Mouse (Mus musculus): ENCODE measurements at regions not wholly inside any gene's neighbourhood (a gene's known extent, or its start where the extent isn't known, plus 50 kb on each side); places are given as distances from the start of the nearest gene placed in this dataset.
"Not testable (repeated sequence)": the region's sequence is repeated elsewhere in the genome, so short reads cannot be mapped to it uniquely, and the experiment has no call there.

GRCm38 (mm10) chr12:45171927-45172642 lies 97.6 kb upstream of the Stxbp6 start:
- Histone ChIP-seq H3K9me3 (ENCODE audit: low read length) (no peaks in the 10 kb centered on the region), H3K4me1 (ENCODE audit: insufficient read depth, low read length) (no peaks in the 10 kb centered on the region), H3K27me3 (ENCODE audit: insufficient read depth, low read length) (no peaks in the 10 kb centered on the region), H3K4me2 (ENCODE audit: low read depth, low read length) (no peak overlapping the region), H3K27ac (no peak overlapping the region), H3K36me3 (ENCODE audit: insufficient read depth, low read length) (no peaks in the 10 kb centered on the region), H3K9ac (replicated peaks; ENCODE audit: low read length) (no peak overlapping the region), H3K4me3 (ENCODE audit: low read length) (no peak overlapping the region)
- peak; percentile 90 for TF ChIP-seq CTCF (IDR thresholded peaks at IDR 0.05; ENCODE audit: low read depth)
- WGBS = 42% methylated on average over 8 of the region's 8 CpGs
- ATAC-seq = peak; percentile 89
- DNase-seq (ENCODE audit: low spot score) = peak; percentile 94

GRCm38 (mm10) chr12:45162011-45162410 lies 87.5 kb upstream of the Stxbp6 start:
- Histone ChIP-seq H3K27ac (no peak overlapping the region), H3K4me1 (ENCODE audit: insufficient read depth, low read length) (no peaks in the 10 kb centered on the region), H3K4me3 (ENCODE audit: low read length) (no peak overlapping the region), H3K9ac (replicated peaks; ENCODE audit: low read length) (no peak overlapping the region), H3K4me2 (ENCODE audit: low read depth, low read length) (no peak overlapping the region), H3K36me3 (ENCODE audit: insufficient read depth, low read length) (no peaks in the 10 kb centered on the region), H3K27me3 (ENCODE audit: insufficient read depth, low read length) (no peaks in the 10 kb centered on the region), H3K9me3 (ENCODE audit: low read length) (no peaks in the 10 kb centered on the region)
- WGBS = 80% methylated on average over 4 of the region's 4 CpGs
- ATAC-seq (peak; percentile 66; the same call in 1 of the 2 replicates), DNase-seq (ENCODE audit: low spot score) (peak; percentile 48)
- peak; percentile 65 for TF ChIP-seq CTCF (IDR thresholded peaks at IDR 0.05; ENCODE audit: low read depth)

GRCm38 (mm10) chr12:45161581-45161980 lies 87.1 kb upstream of the Stxbp6 start:
- not testable (repeated sequence) for H3K9me3 ChIP-seq (ENCODE audit: low read length); ATAC-seq; DNase-seq (ENCODE audit: low spot score); H3K4me3 ChIP-seq (ENCODE audit: low read length); H3K9ac ChIP-seq (replicated peaks; ENCODE audit: low read length); H3K4me2 ChIP-seq (ENCODE audit: low read depth, low read length); H3K4me1 ChIP-seq (ENCODE audit: insufficient read depth, low read length); H3K27me3 ChIP-seq (ENCODE audit: insufficient read depth, low read length); H3K27ac ChIP-seq; H3K36me3 ChIP-seq (ENCODE audit: insufficient read depth, low read length)
- 83% methylated on average over 5 of the region's 5 CpGs for WGBS

DNA sequence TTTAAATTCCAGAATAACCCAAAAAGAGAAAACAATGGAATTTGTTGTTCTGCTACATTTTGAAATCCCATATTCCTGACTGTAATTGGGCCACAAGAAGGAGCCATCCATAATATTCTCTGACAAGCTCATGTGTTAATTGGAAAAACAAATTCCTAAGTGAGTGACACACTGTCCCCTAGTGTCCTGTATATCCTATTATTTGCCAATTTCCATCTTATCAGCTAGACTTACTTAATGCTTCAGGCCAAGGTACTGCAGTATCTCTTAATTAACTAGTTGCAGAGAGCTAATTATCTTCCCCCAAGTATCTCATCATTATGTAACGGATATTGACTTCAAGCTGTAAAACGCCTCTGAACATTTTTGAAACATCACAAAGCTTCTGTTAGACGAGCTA lies 84.5 kb upstream of the Stxbp6 start:
- no peak overlapping the region for H3K9ac ChIP-seq (replicated peaks; ENCODE audit: low read length)
- no peaks in the 10 kb centered on the region for H3K4me1 ChIP-seq (ENCODE audit: insufficient read depth, low read length)
- H3K36me3 ChIP-seq (ENCODE audit: insufficient read depth, low read length) = no peaks in the 10 kb centered on the region
- H3K27me3 ChIP-seq (ENCODE audit: insufficient read depth, low read length) = no peaks in the 10 kb centered on the region
- 66% methylated on average over 3 of the region's 3 CpGs for WGBS
- H3K4me3 ChIP-seq (ENCODE audit: low read length) = no peak overlapping the region
- H3K27ac ChIP-seq = no peak overlapping the region
- H3K4me2 ChIP-seq (ENCODE audit: low read depth, low read length) = no peak overlapping the region
- peak; percentile 38 for TF ChIP-seq CTCF (IDR thresholded peaks at IDR 0.05; ENCODE audit: low read depth)
- DNase-seq (ENCODE audit: low spot score) (peak; percentile 7), ATAC-seq (0 out of 2 replicates have a peak, but pooled peaks have one; percentile 56)
- no peaks in the 10 kb centered on the region for H3K9me3 ChIP-seq (ENCODE audit: low read length)

GRCm38 (mm10) chr12:45137438-45138018 lies 63.0 kb upstream of the Stxbp6 start:
- Histone ChIP-seq H3K9ac (replicated peaks; ENCODE audit: low read length) (no peak overlapping the region), H3K4me3 (ENCODE audit: low read length) (no peak overlapping the region), H3K4me1 (ENCODE audit: insufficient read depth, low read length) (no peaks in the 10 kb centered on the region), H3K4me2 (ENCODE audit: low read depth, low read length) (no peak overlapping the region), H3K36me3 (ENCODE audit: insufficient read depth, low read length) (no peaks in the 10 kb centered on the region), H3K27me3 (ENCODE audit: insufficient read depth, low read length) (no peaks in the 10 kb centered on the region), H3K9me3 (ENCODE audit: low read length) (no peaks in the 10 kb centered on the region), H3K27ac (no peak overlapping the region)
- WGBS = 64% methylated on average over 7 of the region's 7 CpGs
- no peak for TF ChIP-seq CTCF (IDR thresholded peaks at IDR 0.05; ENCODE audit: low read depth)
- ATAC-seq = no peak
- DNase-seq (ENCODE audit: low spot score) = no peak

GRCm38 (mm10) chr12:45133415-45133814 lies 58.9 kb upstream of the Stxbp6 start:
- Histone ChIP-seq H3K27ac (no peak overlapping the region), H3K9me3 (ENCODE audit: low read length) (no peaks in the 10 kb centered on the region), H3K9ac (replicated peaks; ENCODE audit: low read length) (no peak overlapping the region), H3K4me1 (ENCODE audit: insufficient read depth, low read length) (no peaks in the 10 kb centered on the region), H3K4me2 (ENCODE audit: low read depth, low read length) (no peak overlapping the region), H3K27me3 (ENCODE audit: insufficient read depth, low read length) (no peaks in the 10 kb centered on the region), H3K4me3 (ENCODE audit: low read length) (no peak overlapping the region), H3K36me3 (ENCODE audit: insufficient read depth, low read length) (no peaks in the 10 kb centered on the region)
- no peak for ATAC-seq
- TF ChIP-seq CTCF (IDR thresholded peaks at IDR 0.05; ENCODE audit: low read depth) = no peak
- no peak for DNase-seq (ENCODE audit: low spot score)
- WGBS = 72% methylated on average over 2 of the region's 2 CpGs

- no peak overlapping the region for H3K4me3 ChIP-seq (ENCODE audit: low read length)
- H3K27me3 ChIP-seq (ENCODE audit: insufficient read depth, low read length) = no peaks in the 10 kb centered on the region
- H3K4me2 ChIP-seq (ENCODE audit: low read depth, low read length) = no peak overlapping the region
- TF ChIP-seq CTCF (IDR thresholded peaks at IDR 0.05; ENCODE audit: low read depth) = no peak
- H3K36me3 ChIP-seq (ENCODE audit: insufficient read depth, low read length) = no peaks in the 10 kb centered on the region
- H3K9ac ChIP-seq (replicated peaks; ENCODE audit: low read length) = no peak overlapping the region
- DNase-seq (ENCODE audit: low spot score) (no peak), ATAC-seq (no peak)
- WGBS = 90% methylated on average over 5 of the region's 5 CpGs
- no peak overlapping the region for H3K27ac ChIP-seq
- no peaks in the 10 kb centered on the region for H3K9me3 ChIP-seq (ENCODE audit: low read length)
- H3K4me1 ChIP-seq (ENCODE audit: insufficient read depth, low read length) = no peaks in the 10 kb centered on the region
Measured at GRCm38 (mm10) chr12:45131139-45131538, 56.6 kb upstream of the Stxbp6 start.
